Mouse (Mus musculus): ENCODE results near the gene Cdh22.

Gene Cdh22

GRCm38 (mm10) chr2:165077055-165077454, 157.6 kb downstream of the Cdh22 start:
- no peak for DNase-seq

GRCm38 (mm10) chr2:165074937-165075336, 159.7 kb downstream of the Cdh22 start:
- DNase-seq, result peak; percentile 84

GRCm38 (mm10) chr2:165074081-165074884, 160.4 kb downstream of the Cdh22 start:
- no peak for DNase-seq

GRCm38 (mm10) chr2:165073381-165073781, 161.3 kb downstream of the Cdh22 start:
- no peak for DNase-seq

- peak; percentile 56 for DNase-seq
These were observed 164.4 kb downstream of the Cdh22 start for GRCm38 (mm10) chr2:165070096-165070816.

GRCm38 (mm10) chr2:165068806-165069205, 165.8 kb downstream of the Cdh22 start:
- DNase-seq, result no peak

- DNase-seq, result no peak
These were observed 170.2 kb downstream of the Cdh22 start for GRCm38 (mm10) chr2:165064489-165064888.

GRCm38 (mm10) chr2:165061638-165062433, 172.8 kb downstream of the Cdh22 start:
- DNase-seq, result no peak

Data from kidney, adult 9 months (tissue).